Mouse (Mus musculus): ENCODE data around the gene Atp8b4. TPM values are rescaled to one million over a fixed set of nuclear protein-coding genes. Genes with fewer than 3 reads are reported as not detected.

Atp8b4 gene
- polyA plus RNA-seq, 1 experiment, result not detected

DNA sequence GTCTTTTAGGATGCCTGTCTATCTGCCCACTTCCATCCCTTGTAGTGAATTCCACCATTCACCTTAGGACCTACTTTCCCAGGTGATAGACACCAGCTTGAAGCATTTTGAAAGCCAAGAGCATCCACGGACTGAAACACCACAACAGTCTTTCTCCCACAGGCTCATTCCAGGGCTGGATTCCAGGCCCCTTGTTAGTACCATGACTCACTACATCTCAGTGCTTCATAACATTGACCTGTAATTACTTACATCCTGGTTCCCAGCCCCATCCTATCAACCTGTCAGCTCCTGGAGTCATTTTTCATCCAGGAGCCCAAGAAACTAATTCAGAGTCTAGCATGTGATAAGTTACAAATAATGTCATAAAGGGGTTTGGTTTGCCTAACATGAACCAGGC is 148.7 kb downstream of the Atp8b4 start:
- Histone ChIP-seq H3K4me3 (ENCODE audit: low read depth, low read length) (no peak overlapping the region), H3K27ac (ENCODE audit: insufficient read depth, low read length) (no peak overlapping the region), H3K9ac (ENCODE audit: low read depth, poor library complexity, severe bottlenecking) (no peak overlapping the region), H3K4me1 (ENCODE audit: control insufficient read depth, insufficient read depth, low read length) (no peaks in the 10 kb centered on the region), H3K36me3 (ENCODE audit: control insufficient read depth, insufficient read depth, low read length, poor library complexity, severe bottlenecking) (no peaks in the 10 kb centered on the region), H3K9me3 (replicated peaks; ENCODE audit: control insufficient read depth, insufficient read depth, low read length, poor library complexity, severe bottlenecking) (no peaks in the 10 kb centered on the region), H3K27me3 (ENCODE audit: control insufficient read depth, insufficient read depth, low read length, poor library complexity, severe bottlenecking) (no peaks in the 10 kb centered on the region)
- TF ChIP-seq EP300 (IDR thresholded peaks at IDR 0.05; ENCODE audit: insufficient read depth, low read depth, low read length), result no peak
- TF ChIP-seq CTCF (IDR thresholded peaks at IDR 0.05; ENCODE audit: low read depth, low read length), result no peak
- TF ChIP-seq POLR2A (IDR thresholded peaks at IDR 0.05; ENCODE audit: insufficient read depth, low read length), result no peak

DNA sequence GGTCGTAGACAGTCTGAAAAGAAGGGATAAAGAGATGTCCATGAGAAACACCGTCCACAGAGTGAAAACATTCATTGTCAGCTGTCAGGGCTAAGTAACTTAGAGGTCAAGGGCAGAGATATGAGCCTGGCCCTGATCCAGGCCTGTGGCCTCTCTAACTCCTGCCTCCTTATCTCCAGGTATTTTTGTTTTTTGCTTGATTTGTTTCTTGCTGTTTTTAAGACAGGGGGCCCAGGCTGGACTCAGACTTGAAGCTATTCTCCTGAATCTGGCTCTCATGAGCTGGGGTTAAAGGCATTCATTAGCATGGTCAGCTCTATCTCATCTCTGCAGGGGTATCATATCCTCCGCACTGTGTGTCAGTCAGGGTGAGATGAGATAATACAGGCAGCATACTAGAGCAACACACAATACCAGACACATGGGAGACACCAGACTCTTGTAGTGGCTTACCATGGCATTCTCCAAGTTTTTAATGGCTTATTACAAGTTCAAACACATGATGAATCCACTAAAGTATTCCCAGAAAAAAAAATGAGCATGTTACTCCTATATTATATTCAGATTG is 157.4 kb downstream of the Atp8b4 start:
- H3K4me1 ChIP-seq (ENCODE audit: control insufficient read depth, insufficient read depth, low read length), result no peaks in the 10 kb centered on the region
- H3K36me3 ChIP-seq (ENCODE audit: control insufficient read depth, insufficient read depth, low read length, poor library complexity, severe bottlenecking), result no peaks in the 10 kb centered on the region
- H3K27ac ChIP-seq (ENCODE audit: insufficient read depth, low read length), result no peak overlapping the region
- no peaks in the 10 kb centered on the region for H3K9me3 ChIP-seq (replicated peaks; ENCODE audit: control insufficient read depth, insufficient read depth, low read length, poor library complexity, severe bottlenecking)
- H3K9ac ChIP-seq (ENCODE audit: low read depth, poor library complexity, severe bottlenecking), result no peak overlapping the region
- H3K4me3 ChIP-seq (ENCODE audit: low read depth, low read length), result no peak overlapping the region
- TF ChIP-seq EP300 (IDR thresholded peaks at IDR 0.05; ENCODE audit: insufficient read depth, low read depth, low read length), result no peak
- no peak for TF ChIP-seq CTCF (IDR thresholded peaks at IDR 0.05; ENCODE audit: low read depth, low read length)
- no peak for TF ChIP-seq POLR2A (IDR thresholded peaks at IDR 0.05; ENCODE audit: insufficient read depth, low read length)
- no peaks in the 10 kb centered on the region for H3K27me3 ChIP-seq (ENCODE audit: control insufficient read depth, insufficient read depth, low read length, poor library complexity, severe bottlenecking)

DNA sequence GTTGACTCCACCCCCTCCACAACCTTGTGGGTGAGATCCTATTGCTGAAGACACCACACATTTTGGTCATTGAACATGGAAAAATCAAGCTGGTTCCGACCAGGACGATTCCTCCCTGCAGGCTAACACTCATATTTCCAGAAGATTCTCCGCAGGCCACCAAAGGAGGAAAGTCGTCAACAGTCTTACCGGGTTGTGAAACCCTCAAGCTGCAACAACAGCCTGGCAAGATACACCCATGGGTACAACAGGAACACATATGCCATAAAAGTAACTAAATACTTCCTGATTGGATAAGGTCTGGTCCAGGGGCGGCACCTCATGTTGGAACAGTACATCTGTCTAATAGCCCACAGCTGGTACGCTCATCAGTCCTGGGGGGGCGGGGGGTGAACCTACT is 159.0 kb downstream of the Atp8b4 start:
- H3K27ac ChIP-seq (ENCODE audit: insufficient read depth, low read length), result no peak overlapping the region
- H3K27me3 ChIP-seq (ENCODE audit: control insufficient read depth, insufficient read depth, low read length, poor library complexity, severe bottlenecking), result no peaks in the 10 kb centered on the region
- H3K9ac ChIP-seq (ENCODE audit: low read depth, poor library complexity, severe bottlenecking), result no peak overlapping the region
- no peaks in the 10 kb centered on the region for H3K36me3 ChIP-seq (ENCODE audit: control insufficient read depth, insufficient read depth, low read length, poor library complexity, severe bottlenecking)
- H3K4me3 ChIP-seq (ENCODE audit: low read depth, low read length), result no peak overlapping the region
- no peaks in the 10 kb centered on the region for H3K4me1 ChIP-seq (ENCODE audit: control insufficient read depth, insufficient read depth, low read length)
- no peaks in the 10 kb centered on the region for H3K9me3 ChIP-seq (replicated peaks; ENCODE audit: control insufficient read depth, insufficient read depth, low read length, poor library complexity, severe bottlenecking)
- TF ChIP-seq CTCF (IDR thresholded peaks at IDR 0.05; ENCODE audit: low read depth, low read length), result no peak
- no peak for TF ChIP-seq POLR2A (IDR thresholded peaks at IDR 0.05; ENCODE audit: insufficient read depth, low read length)
- TF ChIP-seq EP300 (IDR thresholded peaks at IDR 0.05; ENCODE audit: insufficient read depth, low read depth, low read length), result no peak

DNA sequence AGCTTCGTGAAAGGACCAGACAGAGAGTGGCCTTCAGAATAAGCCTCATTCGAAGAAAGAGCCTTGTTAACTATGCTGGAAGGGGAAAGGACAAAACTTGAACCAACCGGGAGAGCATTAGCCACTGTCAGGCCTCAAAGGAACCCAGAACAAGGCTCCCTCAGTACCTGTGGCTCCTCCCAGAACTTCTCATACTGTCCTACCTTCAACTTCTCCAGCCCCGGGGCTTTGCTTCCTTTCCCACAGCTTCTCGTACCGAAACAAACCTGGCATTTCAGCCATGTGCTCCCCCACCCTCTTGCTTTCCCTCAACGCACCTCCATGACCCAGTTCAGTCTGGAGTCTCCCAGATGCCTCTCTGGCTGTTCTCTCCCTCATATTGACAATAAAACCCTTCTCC is 160.3 kb downstream of the Atp8b4 start:
- no peak overlapping the region for H3K9ac ChIP-seq (ENCODE audit: low read depth, poor library complexity, severe bottlenecking)
- no peaks in the 10 kb centered on the region for H3K9me3 ChIP-seq (replicated peaks; ENCODE audit: control insufficient read depth, insufficient read depth, low read length, poor library complexity, severe bottlenecking)
- no peaks in the 10 kb centered on the region for H3K27me3 ChIP-seq (ENCODE audit: control insufficient read depth, insufficient read depth, low read length, poor library complexity, severe bottlenecking)
- H3K4me3 ChIP-seq (ENCODE audit: low read depth, low read length), result no peak overlapping the region
- TF ChIP-seq EP300 (IDR thresholded peaks at IDR 0.05; ENCODE audit: insufficient read depth, low read depth, low read length) (no peak), CTCF (IDR thresholded peaks at IDR 0.05; ENCODE audit: low read depth, low read length) (no peak), POLR2A (IDR thresholded peaks at IDR 0.05; ENCODE audit: insufficient read depth, low read length) (no peak)
- H3K36me3 ChIP-seq (ENCODE audit: control insufficient read depth, insufficient read depth, low read length, poor library complexity, severe bottlenecking), result no peaks in the 10 kb centered on the region
- H3K4me1 ChIP-seq (ENCODE audit: control insufficient read depth, insufficient read depth, low read length), result no peaks in the 10 kb centered on the region
- H3K27ac ChIP-seq (ENCODE audit: insufficient read depth, low read length), result no peak overlapping the region

DNA sequence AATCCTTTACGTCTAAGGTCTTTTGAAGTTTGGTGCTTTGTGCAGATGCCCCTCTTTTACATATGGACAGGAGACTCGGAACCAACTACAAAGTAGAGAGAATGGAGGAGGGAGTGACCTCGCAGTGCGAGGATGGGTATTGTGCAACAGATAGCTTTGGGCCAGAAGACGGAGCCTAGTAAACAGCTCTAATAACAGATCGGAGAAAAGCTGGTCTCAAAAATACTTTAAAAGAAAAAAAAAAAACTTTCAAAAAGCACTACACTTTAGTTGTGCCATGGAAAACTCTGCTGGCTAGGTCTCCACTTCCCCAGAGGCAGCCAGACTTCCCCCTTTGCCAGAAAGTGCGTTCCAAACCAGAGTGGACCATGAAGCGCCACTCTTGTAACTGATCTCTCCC is 161.0 kb downstream of the Atp8b4 start:
- Histone ChIP-seq H3K27me3 (ENCODE audit: control insufficient read depth, insufficient read depth, low read length, poor library complexity, severe bottlenecking) (no peaks in the 10 kb centered on the region), H3K9me3 (replicated peaks; ENCODE audit: control insufficient read depth, insufficient read depth, low read length, poor library complexity, severe bottlenecking) (no peaks in the 10 kb centered on the region), H3K4me3 (ENCODE audit: low read depth, low read length) (no peak overlapping the region), H3K9ac (ENCODE audit: low read depth, poor library complexity, severe bottlenecking) (no peak overlapping the region), H3K36me3 (ENCODE audit: control insufficient read depth, insufficient read depth, low read length, poor library complexity, severe bottlenecking) (no peaks in the 10 kb centered on the region), H3K4me1 (ENCODE audit: control insufficient read depth, insufficient read depth, low read length) (no peaks in the 10 kb centered on the region), H3K27ac (ENCODE audit: insufficient read depth, low read length) (no peak overlapping the region)
- no peak for TF ChIP-seq EP300 (IDR thresholded peaks at IDR 0.05; ENCODE audit: insufficient read depth, low read depth, low read length)
- TF ChIP-seq CTCF (IDR thresholded peaks at IDR 0.05; ENCODE audit: low read depth, low read length), result no peak
- TF ChIP-seq POLR2A (IDR thresholded peaks at IDR 0.05; ENCODE audit: insufficient read depth, low read length), result no peak

DNA sequence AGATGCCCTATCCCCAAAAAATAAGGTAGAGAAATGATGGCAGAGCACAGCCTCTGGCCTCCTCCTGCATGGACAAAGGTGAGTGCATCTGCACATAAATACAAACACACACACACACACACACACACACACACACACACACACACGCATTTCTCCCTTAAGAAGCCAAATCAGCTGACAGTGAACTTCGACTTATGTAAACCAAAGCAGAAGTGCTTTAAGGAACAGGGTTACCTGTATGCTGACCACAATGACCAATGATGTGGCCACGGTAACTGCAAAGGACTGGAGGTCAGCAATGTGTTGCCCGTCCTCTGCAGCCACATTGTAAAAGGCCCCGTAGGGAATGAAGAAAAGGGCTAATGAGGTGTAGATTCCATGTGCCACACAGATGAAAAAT is 163.3 kb downstream of the Atp8b4 start:
- no peaks in the 10 kb centered on the region for H3K4me1 ChIP-seq (ENCODE audit: control insufficient read depth, insufficient read depth, low read length)
- no peak overlapping the region for H3K4me3 ChIP-seq (ENCODE audit: low read depth, low read length)
- no peaks in the 10 kb centered on the region for H3K9me3 ChIP-seq (replicated peaks; ENCODE audit: control insufficient read depth, insufficient read depth, low read length, poor library complexity, severe bottlenecking)
- H3K36me3 ChIP-seq (ENCODE audit: control insufficient read depth, insufficient read depth, low read length, poor library complexity, severe bottlenecking), result no peaks in the 10 kb centered on the region
- H3K9ac ChIP-seq (ENCODE audit: low read depth, poor library complexity, severe bottlenecking), result no peak overlapping the region
- H3K27me3 ChIP-seq (ENCODE audit: control insufficient read depth, insufficient read depth, low read length, poor library complexity, severe bottlenecking), result no peaks in the 10 kb centered on the region
- H3K27ac ChIP-seq (ENCODE audit: insufficient read depth, low read length), result no peak overlapping the region
- no peak for TF ChIP-seq POLR2A (IDR thresholded peaks at IDR 0.05; ENCODE audit: insufficient read depth, low read length)

Data from ES-Bruce4 (cell line).